Mouse (Mus musculus): Measurements from ENCODE around the gene Pef1.

Gene Pef1

GRCm38 (mm10) chr4:130102111-130102651, at the start of gene Pef1:
TSS of gene Pef1 (plus strand) at chr4:130102558.
- no peak for DNase-seq

- no peak for DNase-seq
These were observed 49.2 kb upstream of the Pef1 start for GRCm38 (mm10) chr4:130053111-130053510.

GRCm38 (mm10) chr4:130054727-130055126, 47.6 kb upstream of the Pef1 start:
- no peak for DNase-seq

- DNase-seq = peak; percentile 34
These were observed 47.0 kb upstream of the Pef1 start for GRCm38 (mm10) chr4:130055160-130056010.

- no peak for DNase-seq
These were observed 46.4 kb upstream of the Pef1 start for GRCm38 (mm10) chr4:130056011-130056322.

GRCm38 (mm10) chr4:130056471-130056870, 45.9 kb upstream of the Pef1 start:
- no peak for DNase-seq

- no peak for DNase-seq
These were observed 41.4 kb upstream of the Pef1 start for GRCm38 (mm10) chr4:130060937-130061336.

GRCm38 (mm10) chr4:130063191-130063590, 39.2 kb upstream of the Pef1 start:
- DNase-seq = no peak

GRCm38 (mm10) chr4:130066816-130067215, 35.5 kb upstream of the Pef1 start:
- DNase-seq = peak; percentile 43

- no peak for DNase-seq
These were observed 31.8 kb upstream of the Pef1 start for GRCm38 (mm10) chr4:130070523-130070922.

- DNase-seq = no peak
These were observed 30.6 kb upstream of the Pef1 start for GRCm38 (mm10) chr4:130071758-130072157.

- no peak for DNase-seq
These were observed 29.0 kb upstream of the Pef1 start for GRCm38 (mm10) chr4:130073367-130073766.

- DNase-seq = peak; percentile 82
These were observed 27.4 kb upstream of the Pef1 start for GRCm38 (mm10) chr4:130074761-130075515.

- DNase-seq = no peak
These were observed 25.5 kb upstream of the Pef1 start for GRCm38 (mm10) chr4:130076856-130077255.

- no peak for DNase-seq
These were observed 23.4 kb upstream of the Pef1 start for GRCm38 (mm10) chr4:130078816-130079485.

GRCm38 (mm10) chr4:130079521-130079920, 22.8 kb upstream of the Pef1 start:
- DNase-seq = no peak

GRCm38 (mm10) chr4:130081345-130082190, 20.8 kb upstream of the Pef1 start:
- DNase-seq = peak; percentile 83

GRCm38 (mm10) chr4:130082211-130082610, 20.1 kb upstream of the Pef1 start:
- no peak for DNase-seq

GRCm38 (mm10) chr4:130084331-130084945, 17.9 kb upstream of the Pef1 start:
- no peak for DNase-seq

- no peak for DNase-seq
These were observed 17.0 kb upstream of the Pef1 start for GRCm38 (mm10) chr4:130085246-130085820.

- DNase-seq = peak; percentile 92
These were observed 15.1 kb upstream of the Pef1 start for GRCm38 (mm10) chr4:130087293-130087692.
